Mouse (Mus musculus): ENCODE data around the gene Aak1. TPM values are rescaled to one million over a fixed set of nuclear protein-coding genes. Genes with fewer than 3 reads are reported as not detected.
"Not testable (repeated sequence)": the region's sequence is repeated elsewhere in the genome, so short reads cannot be mapped to it uniquely, and the experiment has no call there.

Aak1 gene
- total and polyA plus RNA-seq, 3 experiments, result 2.8 to 21.0 (median 7.1) TPM

DNA sequence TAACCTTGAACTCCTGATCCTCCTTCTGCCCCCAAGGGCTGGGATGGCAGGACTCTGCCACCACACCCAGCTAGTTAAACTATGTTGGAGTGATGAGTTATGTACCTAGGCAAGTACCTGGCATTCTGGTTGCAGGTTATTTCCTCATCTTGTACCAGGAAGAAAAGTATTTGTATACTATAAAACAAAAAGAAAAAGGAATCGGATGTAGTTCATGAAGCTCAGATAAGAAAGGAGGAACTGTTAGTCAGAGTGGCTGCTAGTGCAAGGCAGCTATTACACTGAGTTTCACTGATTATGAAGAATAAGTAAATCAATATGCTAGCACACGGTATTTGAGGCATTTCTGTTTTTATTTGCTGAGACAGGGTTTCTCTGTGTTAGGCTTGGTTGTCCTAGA, 195.6 kb downstream of the Aak1 start:
- Histone ChIP-seq H3K9ac (ENCODE audit: insufficient read depth, low read depth) (no peak overlapping the region), H3K36me3 (replicated peaks in 1 of 2; ENCODE audit: control insufficient read depth in 1 of 2, insufficient read depth in 1 of 2, low read length in 1 of 2) (peaks cover 3 to 27% of the 10 kb centered on the region in 2 experiments), H3K4me3 (replicated peaks in 1 of 3; ENCODE audit: low read depth in 2 of 3, low read length in 2 of 3, poor library complexity in 1 of 3) (no peak overlapping the region), H3K4me1 (ENCODE audit: control insufficient read depth in 1 of 2, insufficient read depth in 2 of 2) (peaks cover 11 to 44% of the 10 kb centered on the region in 2 experiments), H3K27ac (ENCODE audit: insufficient read depth, low read depth) (no peak overlapping the region), H3K4me2 (ENCODE audit: insufficient read depth, low read depth, poor library complexity, severe bottlenecking) (peak overlapping the region; percentile 55; the same call in 1 of the 2 replicates), H3K79me2 (replicated peaks; ENCODE audit: control insufficient read depth, extremely low read depth, insufficient read depth, poor library complexity, severe bottlenecking) (peaks cover 24% of the 10 kb centered on the region), H3K27me3 (replicated peaks) (no peaks in the 10 kb centered on the region), H3K9me3 (replicated peaks; ENCODE audit: low read length) (no peaks in the 10 kb centered on the region)
- dilution Hi-C loops (cut with MboI; ENCODE audit: extremely low pct_ligation_motif_present, extremely low pct_unique_long_range_greater_than_20kb, low sequenced_read_pairs), result no loop called here
- TF ChIP-seq MAZ (IDR thresholded peaks at IDR 0.05; ENCODE audit: low read depth, low read length) (no peak), IRF4 (IDR thresholded peaks at IDR 0.05; ENCODE audit: low read depth, low read length) (no peak), TCF12 (IDR thresholded peaks at IDR 0.05; ENCODE audit: low read depth, low read length) (no peak), CHD2 (IDR thresholded peaks at IDR 0.05; ENCODE audit: low read length) (no peak), MYC (IDR thresholded peaks at IDR 0.05; ENCODE audit: low read depth, low read length) (no peak), KAT2A (IDR thresholded peaks at IDR 0.05; ENCODE audit: insufficient replicate concordance, low read length) (no peak)
- no peak for DNase-seq (ENCODE audit: extremely low read depth)
- in situ Hi-C loops (cut with MboI; ENCODE audit: low pct_ligation_motif_present, low pct_unique_long_range_greater_than_20kb, low sequenced_read_pairs), result no loop called here

DNA sequence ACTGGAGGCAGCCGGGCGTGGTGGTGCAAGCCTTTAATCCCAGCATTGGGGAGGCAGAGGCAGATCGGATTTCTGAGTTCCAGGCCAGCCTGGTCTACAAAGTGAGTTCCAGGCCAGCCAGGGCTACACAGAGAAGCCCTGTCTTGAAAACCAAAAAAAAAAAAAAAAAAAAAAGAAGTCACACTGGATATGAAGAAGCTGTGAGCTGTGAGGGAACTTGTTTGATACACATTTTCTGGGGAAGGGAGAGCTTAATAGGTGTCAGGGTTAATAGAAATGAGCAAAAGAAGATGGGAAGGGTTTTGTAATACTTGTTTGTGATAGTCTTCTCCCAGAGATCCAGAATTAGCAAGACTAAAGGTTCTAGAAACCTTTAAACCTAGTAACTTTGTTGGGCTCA, 196.2 kb downstream of the Aak1 start:
- Histone ChIP-seq H3K27ac (ENCODE audit: insufficient read depth, low read depth) (no peak overlapping the region), H3K9ac (ENCODE audit: insufficient read depth, low read depth) (no peak overlapping the region), H3K4me2 (ENCODE audit: insufficient read depth, low read depth, poor library complexity, severe bottlenecking) (no peak overlapping the region), H3K36me3 (replicated peaks in 1 of 2; ENCODE audit: control insufficient read depth in 1 of 2, insufficient read depth in 1 of 2, low read length in 1 of 2) (peaks cover 3 to 27% of the 10 kb centered on the region in 2 experiments), H3K79me2 (replicated peaks; ENCODE audit: control insufficient read depth, extremely low read depth, insufficient read depth, poor library complexity, severe bottlenecking) (peaks cover 25% of the 10 kb centered on the region), H3K9me3 (replicated peaks; ENCODE audit: low read length) (no peaks in the 10 kb centered on the region), H3K27me3 (replicated peaks) (no peaks in the 10 kb centered on the region), H3K4me3 (replicated peaks in 1 of 3; ENCODE audit: low read depth in 2 of 3, low read length in 2 of 3, poor library complexity in 1 of 3) (no peak overlapping the region), H3K4me1 (ENCODE audit: control insufficient read depth in 1 of 2, insufficient read depth in 2 of 2) (peaks cover 11 to 41% of the 10 kb centered on the region in 2 experiments)
- DNase-seq (ENCODE audit: extremely low read depth), result no peak
- TF ChIP-seq POLR2A (IDR thresholded peaks at IDR 0.05; ENCODE audit: low read depth, low read length) (no peak), EP300 (IDR thresholded peaks at IDR 0.05; ENCODE audit: low read length) (no peak), JUND (conservative IDR thresholded peaks at IDR 0.05; ENCODE audit: low read depth, low read length) (no peak), NELFE (IDR thresholded peaks at IDR 0.05; ENCODE audit: low read depth, low read length) (no peak), MYC (IDR thresholded peaks at IDR 0.05; ENCODE audit: low read depth, low read length) (no peak), JUN (IDR thresholded peaks at IDR 0.05; ENCODE audit: insufficient read depth, low read depth, low read length) (no peak), SIN3A (IDR thresholded peaks at IDR 0.05; ENCODE audit: low read length) (no peak), MEF2A (IDR thresholded peaks at IDR 0.05; ENCODE audit: borderline replicate concordance, low read depth, low read length) (no peak), ZNF384 (IDR thresholded peaks at IDR 0.05; ENCODE audit: low read depth, low read length) (no peak), USF1 (IDR thresholded peaks at IDR 0.05; ENCODE audit: low read depth, low read length) (no peak), BHLHE40 (IDR thresholded peaks at IDR 0.05; ENCODE audit: low read depth, low read length) (no peak), NRF1 (IDR thresholded peaks at IDR 0.05; ENCODE audit: low read depth, low read length) (no peak), IRF4 (IDR thresholded peaks at IDR 0.05; ENCODE audit: low read depth, low read length) (no peak), MAZ (IDR thresholded peaks at IDR 0.05; ENCODE audit: low read depth, low read length) (no peak), MAX (IDR thresholded peaks at IDR 0.05; ENCODE audit: low read length) (no peak)
- in situ Hi-C loops (cut with MboI; ENCODE audit: low pct_ligation_motif_present, low pct_unique_long_range_greater_than_20kb, low sequenced_read_pairs) (no loop called here), dilution Hi-C loops (cut with MboI; ENCODE audit: extremely low pct_ligation_motif_present, extremely low pct_unique_long_range_greater_than_20kb, low sequenced_read_pairs) (no loop called here)

DNA sequence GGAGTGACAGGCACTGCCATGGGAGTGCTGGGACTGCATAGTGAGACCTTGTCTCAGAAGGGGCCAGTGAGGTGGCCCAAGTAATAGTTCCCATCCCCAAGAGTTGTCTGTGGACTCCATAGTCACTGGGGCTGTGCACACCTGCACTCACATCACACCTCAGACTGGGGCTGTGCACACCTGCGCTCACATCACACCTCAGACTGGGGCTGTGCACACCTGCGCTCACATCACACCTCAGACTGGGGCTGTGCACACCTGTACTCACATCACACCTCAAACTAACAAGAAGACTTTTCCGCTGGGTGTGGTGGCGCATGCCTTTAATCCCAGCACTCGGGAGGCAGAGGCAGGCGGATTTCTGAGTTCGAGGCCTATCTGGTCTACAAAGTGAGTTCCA, 199.4 kb downstream of the Aak1 start:
- Histone ChIP-seq H3K79me2 (replicated peaks; ENCODE audit: control insufficient read depth, extremely low read depth, insufficient read depth, poor library complexity, severe bottlenecking) (peaks cover 17% of the 10 kb centered on the region), H3K4me1 (ENCODE audit: control insufficient read depth in 1 of 2, insufficient read depth in 2 of 2) (peaks cover 21 to 53% of the 10 kb centered on the region in 2 experiments), H3K36me3 (replicated peaks in 1 of 2; ENCODE audit: control insufficient read depth in 1 of 2, insufficient read depth in 1 of 2, low read length in 1 of 2) (peaks cover 19 to 51% of the 10 kb centered on the region in 2 experiments)
- H3K9ac ChIP-seq (ENCODE audit: insufficient read depth, low read depth); H3K27me3 ChIP-seq (replicated peaks); H3K4me3 ChIP-seq (replicated peaks in 1 of 3; ENCODE audit: low read depth in 2 of 3, low read length in 2 of 3, poor library complexity in 1 of 3); dilution Hi-C loops (cut with MboI; ENCODE audit: extremely low pct_ligation_motif_present, extremely low pct_unique_long_range_greater_than_20kb, low sequenced_read_pairs); in situ Hi-C loops (cut with MboI; ENCODE audit: low pct_ligation_motif_present, low pct_unique_long_range_greater_than_20kb, low sequenced_read_pairs); H3K9me3 ChIP-seq (replicated peaks; ENCODE audit: low read length); H3K4me2 ChIP-seq (ENCODE audit: insufficient read depth, low read depth, poor library complexity, severe bottlenecking); H3K27ac ChIP-seq (ENCODE audit: insufficient read depth, low read depth); DNase-seq (ENCODE audit: extremely low read depth): not testable (repeated sequence)
